Mouse (Mus musculus) lung, postnatal 0 days (tissue): ENCODE results near the gene Naa16.
"Not testable (repeated sequence)": the region's sequence is repeated elsewhere in the genome, so short reads cannot be mapped to it uniquely, and the experiment has no call there.

Experiments
- CTCF ChIP-seq: IDR thresholded peaks from 2 replicates; pipeline ENCODE4 v1.5.1; 2016; ENCODE audit warnings: antibody characterized with exemption, mild to moderate bottlenecking
- EP300 ChIP-seq: IDR thresholded peaks from 2 replicates; pipeline ENCODE4 v1.6.1; 2016; ENCODE audit warnings: antibody characterized with exemption, mild to moderate bottlenecking, control low read depth

DNA sequence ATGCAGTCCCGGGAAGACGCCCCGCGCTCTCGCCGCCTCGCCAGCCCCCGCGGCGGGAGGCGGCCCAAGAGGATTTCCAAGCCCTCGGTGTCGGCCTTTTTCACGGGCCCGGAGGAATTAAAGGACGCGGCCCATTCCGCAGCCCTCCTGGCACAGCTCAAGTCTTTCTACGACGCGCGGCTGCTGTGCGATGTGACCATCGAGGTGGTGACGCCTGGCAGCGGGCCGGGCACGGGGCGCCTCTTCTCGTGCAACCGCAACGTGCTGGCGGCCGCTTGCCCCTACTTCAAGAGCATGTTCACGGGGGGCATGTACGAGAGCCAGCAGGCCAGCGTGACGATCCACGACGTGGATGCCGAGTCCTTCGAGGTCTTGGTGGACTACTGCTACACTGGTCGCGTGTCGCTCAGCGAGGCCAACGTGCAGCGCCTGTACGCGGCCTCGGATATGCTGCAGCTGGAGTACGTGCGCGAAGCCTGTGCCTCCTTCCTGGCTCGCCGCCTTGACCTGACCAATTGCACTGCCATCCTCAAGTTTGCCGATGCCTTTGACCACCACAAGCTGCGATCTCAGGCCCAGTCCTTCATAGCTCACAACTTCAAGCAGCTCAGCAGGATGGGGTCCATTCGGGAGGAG, 36.3 kb upstream of the Naa16 start:
- not testable (repeated sequence) for TF ChIP-seq CTCF, EP300
